Mouse (Mus musculus): Measurements from ENCODE around the gene Pex12. TPM values are rescaled to one million over a fixed set of nuclear protein-coding genes. Genes with fewer than 3 reads are reported as not detected.

The Pex12 gene
- polyA plus RNA-seq, 1 experiment from 2014 or later: 13.2 TPM

DNA sequence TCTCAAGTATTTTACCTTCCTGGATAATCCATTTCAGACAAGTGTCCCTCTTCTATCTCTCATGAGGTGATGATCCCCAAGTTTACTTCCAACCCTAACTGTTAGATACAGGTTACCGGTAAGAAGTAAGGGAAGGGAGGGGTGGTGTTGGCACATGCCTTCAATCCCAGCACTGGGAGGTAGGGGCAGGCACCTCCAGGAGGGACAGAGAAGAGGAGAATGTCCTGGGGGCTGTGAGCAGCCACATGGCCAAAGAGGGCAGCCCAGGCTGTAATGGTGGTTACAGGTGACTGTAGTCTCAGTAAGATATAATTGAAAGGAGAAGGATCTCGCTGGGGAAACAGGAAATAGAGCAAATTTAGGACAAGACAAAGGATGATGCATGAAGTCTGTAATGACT, 20.3 kb downstream of the Pex12 start:
- Histone ChIP-seq H3K4me3 (ENCODE audit: low read depth, low read length) (no peak overlapping the region), H3K27ac (replicated peaks; ENCODE audit: low read depth, low read length) (no peak overlapping the region), H3K27me3 (ENCODE audit: control insufficient read depth, insufficient read depth, low read length) (no peaks in the 10 kb centered on the region), H3K36me3 (ENCODE audit: control insufficient read depth, insufficient read depth, low read length) (no peaks in the 10 kb centered on the region), H3K9me3 (ENCODE audit: control insufficient read depth, low read length) (no peaks in the 10 kb centered on the region), H3K4me1 (ENCODE audit: control insufficient read depth, insufficient read depth, low read length) (no peaks in the 10 kb centered on the region), H3K4me2 (ENCODE audit: low read depth, severe bottlenecking) (no peak overlapping the region), H3K9ac (ENCODE audit: low read length) (no peak overlapping the region)
- DNase-seq (ENCODE audit: low spot score) (no peak), ATAC-seq (ENCODE audit: insufficient number of reproducible peaks, low FRiP score, low TSS enrichment, low read depth) (no peak)
- whole genome bisulfite sequencing: 50% methylated on average over 2 of the region's 2 CpGs

DNA sequence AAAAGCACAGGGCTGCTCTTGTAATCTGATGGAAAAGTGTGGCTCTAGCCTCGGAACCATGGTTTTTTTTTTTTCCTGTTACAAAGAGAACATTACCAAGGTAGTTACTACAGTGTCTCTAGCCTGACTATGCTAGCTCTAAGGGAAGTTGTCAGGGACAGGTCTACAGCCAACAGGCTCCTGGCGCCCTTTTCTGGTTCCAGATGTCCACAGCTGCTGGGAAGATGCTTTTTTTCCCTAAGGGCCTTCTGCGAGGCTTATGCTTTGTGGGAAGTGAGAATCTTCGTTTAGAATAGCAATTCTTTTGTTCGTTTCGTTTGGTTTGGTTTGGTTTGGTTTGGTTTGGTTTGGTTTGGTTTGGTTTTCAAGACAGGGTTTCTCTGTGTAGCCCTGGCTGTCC, 22.7 kb downstream of the Pex12 start:
- Histone ChIP-seq H3K27ac (replicated peaks; ENCODE audit: low read depth, low read length) (no peak overlapping the region), H3K27me3 (ENCODE audit: control insufficient read depth, insufficient read depth, low read length) (no peaks in the 10 kb centered on the region), H3K9ac (ENCODE audit: low read length) (no peak overlapping the region), H3K4me2 (ENCODE audit: low read depth, severe bottlenecking) (no peak overlapping the region), H3K36me3 (ENCODE audit: control insufficient read depth, insufficient read depth, low read length) (no peaks in the 10 kb centered on the region), H3K4me1 (ENCODE audit: control insufficient read depth, insufficient read depth, low read length) (no peaks in the 10 kb centered on the region), H3K9me3 (ENCODE audit: control insufficient read depth, low read length) (no peaks in the 10 kb centered on the region), H3K4me3 (ENCODE audit: low read depth, low read length) (no peak overlapping the region)
- 79% methylated on average over 6 of the region's 6 CpGs for WGBS
- ATAC-seq (ENCODE audit: insufficient number of reproducible peaks, low FRiP score, low TSS enrichment, low read depth) (no peak), DNase-seq (ENCODE audit: low spot score) (no peak)

DNA sequence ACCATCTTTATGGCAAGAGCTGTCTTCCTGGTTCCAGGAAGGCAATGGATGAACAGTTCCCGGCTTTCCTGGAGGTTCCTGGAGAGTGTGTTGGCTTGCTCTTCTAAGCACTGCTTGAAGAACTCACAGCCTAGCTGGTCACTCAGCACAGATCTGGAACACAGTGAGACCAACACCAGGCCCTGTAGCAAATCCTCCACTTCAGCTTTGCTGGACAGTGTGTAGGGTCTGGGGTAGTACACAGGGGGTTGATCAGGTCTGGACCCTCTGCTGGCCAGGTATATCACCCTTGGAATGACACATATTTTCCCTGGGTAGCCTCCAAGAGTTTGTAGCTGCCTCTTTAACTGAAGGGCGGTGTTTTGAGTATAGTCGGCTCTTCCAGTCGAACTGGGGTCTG, 23.4 kb downstream of the Pex12 start:
- Histone ChIP-seq H3K36me3 (ENCODE audit: control insufficient read depth, insufficient read depth, low read length) (no peaks in the 10 kb centered on the region), H3K4me3 (ENCODE audit: low read depth, low read length) (no peak overlapping the region), H3K9me3 (ENCODE audit: control insufficient read depth, low read length) (no peaks in the 10 kb centered on the region), H3K27me3 (ENCODE audit: control insufficient read depth, insufficient read depth, low read length) (no peaks in the 10 kb centered on the region), H3K27ac (replicated peaks; ENCODE audit: low read depth, low read length) (no peak overlapping the region), H3K9ac (ENCODE audit: low read length) (no peak overlapping the region), H3K4me2 (ENCODE audit: low read depth, severe bottlenecking) (no peak overlapping the region), H3K4me1 (ENCODE audit: control insufficient read depth, insufficient read depth, low read length) (no peaks in the 10 kb centered on the region)
- 79% methylated on average over 4 of the region's 4 CpGs for WGBS
- DNase-seq (ENCODE audit: low spot score) (no peak), ATAC-seq (ENCODE audit: insufficient number of reproducible peaks, low FRiP score, low TSS enrichment, low read depth) (no peak)

DNA sequence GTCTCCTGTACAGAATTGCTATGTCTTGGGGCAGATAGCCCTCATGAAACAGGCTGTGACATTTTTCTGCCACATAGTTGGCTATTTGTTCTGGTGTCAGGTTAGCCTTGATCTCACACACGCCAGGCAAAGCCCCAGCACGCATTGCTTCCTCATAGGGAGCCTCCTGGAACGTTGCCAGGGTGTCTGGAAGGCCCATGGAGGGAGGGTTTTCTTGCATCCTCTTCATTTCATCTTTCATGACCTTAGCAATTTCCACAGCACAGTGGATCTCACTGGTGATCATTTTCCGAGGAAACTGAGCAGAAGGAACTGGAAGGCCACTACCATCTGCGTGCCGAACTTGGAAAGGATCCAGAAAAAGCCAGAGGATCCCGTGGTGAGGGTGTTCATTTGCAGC, 26.1 kb downstream of the Pex12 start:
- H3K27ac ChIP-seq (replicated peaks; ENCODE audit: low read depth, low read length): no peak overlapping the region
- H3K9me3 ChIP-seq (ENCODE audit: control insufficient read depth, low read length): no peaks in the 10 kb centered on the region
- no peak for DNase-seq (ENCODE audit: low spot score)
- no peak overlapping the region for H3K4me2 ChIP-seq (ENCODE audit: low read depth, severe bottlenecking)
- no peak overlapping the region for H3K4me3 ChIP-seq (ENCODE audit: low read depth, low read length)
- no peaks in the 10 kb centered on the region for H3K36me3 ChIP-seq (ENCODE audit: control insufficient read depth, insufficient read depth, low read length)
- H3K27me3 ChIP-seq (ENCODE audit: control insufficient read depth, insufficient read depth, low read length): no peaks in the 10 kb centered on the region
- ATAC-seq (ENCODE audit: insufficient number of reproducible peaks, low FRiP score, low TSS enrichment, low read depth): no peak
- 75% methylated on average over 7 of the region's 7 CpGs for WGBS
- H3K9ac ChIP-seq (ENCODE audit: low read length): no peak overlapping the region
- H3K4me1 ChIP-seq (ENCODE audit: control insufficient read depth, insufficient read depth, low read length): no peaks in the 10 kb centered on the region

DNA sequence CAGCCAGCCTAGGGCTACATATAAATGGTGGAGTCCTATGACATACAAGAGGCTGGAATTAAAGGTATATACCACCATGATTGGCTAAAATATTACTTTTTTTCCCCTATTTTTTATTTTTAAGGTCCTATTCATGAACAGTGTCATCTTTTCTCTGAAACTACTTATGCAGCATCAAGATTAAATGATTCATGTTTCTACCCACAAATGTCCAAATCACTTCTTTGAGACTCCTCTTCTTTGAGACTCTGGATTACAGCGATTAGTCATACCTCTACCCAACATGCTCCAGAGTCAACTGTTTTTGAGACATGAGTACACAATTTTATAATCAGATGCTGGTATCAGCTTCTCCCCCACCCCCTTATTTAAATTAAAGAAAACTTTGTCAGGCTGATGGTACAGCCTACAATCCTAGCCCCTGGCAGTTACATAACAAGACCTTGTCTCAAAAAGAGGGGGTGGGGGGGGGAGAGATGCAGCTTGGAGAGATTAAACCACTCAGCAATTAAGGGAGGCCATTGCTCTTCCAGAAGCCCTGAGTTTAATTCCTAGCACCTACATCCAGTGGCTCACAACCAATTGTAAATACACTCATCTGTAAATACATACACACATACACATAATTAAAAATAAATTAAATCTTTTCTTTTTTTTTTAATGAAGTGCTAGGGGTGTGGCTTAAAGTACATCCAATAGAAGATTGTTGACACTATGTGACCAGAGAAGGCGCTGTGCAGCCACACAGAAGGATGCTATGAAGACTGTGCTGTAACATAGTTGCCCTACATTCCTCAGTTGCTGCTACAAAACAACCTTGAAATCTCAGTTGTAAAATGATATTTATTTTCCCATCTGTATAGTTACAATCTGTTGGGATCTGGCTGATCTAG, 30.2 kb downstream of the Pex12 start:
- no peaks in the 10 kb centered on the region for H3K4me1 ChIP-seq (ENCODE audit: control insufficient read depth, insufficient read depth, low read length)
- ATAC-seq (ENCODE audit: insufficient number of reproducible peaks, low FRiP score, low TSS enrichment, low read depth) (no peak; the same call in 1 of the 2 replicates), DNase-seq (ENCODE audit: low spot score) (no peak)
- 12% methylated on average over 2 of the region's 2 CpGs for WGBS
- H3K9me3 ChIP-seq (ENCODE audit: control insufficient read depth, low read length): no peaks in the 10 kb centered on the region
- no peak overlapping the region for H3K9ac ChIP-seq (ENCODE audit: low read length)
- H3K4me3 ChIP-seq (ENCODE audit: low read depth, low read length): no peak overlapping the region
- no peak overlapping the region for H3K4me2 ChIP-seq (ENCODE audit: low read depth, severe bottlenecking)
- no peaks in the 10 kb centered on the region for H3K36me3 ChIP-seq (ENCODE audit: control insufficient read depth, insufficient read depth, low read length)
- H3K27me3 ChIP-seq (ENCODE audit: control insufficient read depth, insufficient read depth, low read length): no peaks in the 10 kb centered on the region
- H3K27ac ChIP-seq (replicated peaks; ENCODE audit: low read depth, low read length): no peak overlapping the region

DNA sequence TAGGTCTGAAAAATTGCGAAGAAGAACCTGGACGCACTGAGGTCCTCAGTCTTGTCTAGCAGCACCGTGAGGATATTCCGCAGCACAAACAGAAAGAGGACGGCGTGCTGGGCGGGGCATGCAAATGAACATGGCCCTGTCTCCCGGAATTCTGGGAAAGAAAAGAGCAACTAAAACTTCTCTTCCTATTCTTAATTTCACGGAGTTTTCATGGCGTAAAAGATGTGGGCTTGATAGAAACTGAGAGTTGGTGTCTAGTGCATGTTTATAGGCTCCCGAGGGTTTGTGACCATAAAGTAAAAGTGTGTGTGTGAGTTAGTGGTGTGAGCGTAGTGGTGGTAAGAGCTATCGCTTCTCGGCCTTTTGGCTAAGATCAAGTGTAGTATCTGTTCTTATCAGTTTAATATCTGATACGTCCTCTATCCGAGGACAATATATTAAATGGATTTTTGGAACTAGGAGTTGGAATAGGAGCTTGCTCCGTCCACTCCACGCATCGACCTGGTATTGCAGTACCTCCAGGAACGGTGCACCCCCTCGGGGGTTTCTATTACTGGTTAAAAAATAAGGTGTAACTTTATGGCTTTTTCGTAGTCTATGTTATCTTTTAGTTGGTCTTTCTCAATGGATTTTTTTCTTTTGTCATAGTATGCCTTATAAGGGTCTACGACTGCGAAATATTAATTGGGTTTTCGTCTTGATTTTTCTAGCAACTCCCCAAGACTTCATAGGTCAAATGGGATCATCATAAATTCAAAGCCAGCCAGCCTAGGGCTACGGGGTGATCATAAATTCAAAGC, 31.0 kb downstream of the Pex12 start:
- peak; percentile 83 for DNase-seq (ENCODE audit: low spot score)
- peak overlapping the region; percentile 64 for H3K9ac ChIP-seq (ENCODE audit: low read length)
- no peak overlapping the region for H3K27ac ChIP-seq (replicated peaks; ENCODE audit: low read depth, low read length)
- H3K4me3 ChIP-seq (ENCODE audit: low read depth, low read length): peak overlapping the region; percentile 47
- under 1% methylated on average over 26 of the region's 26 CpGs for WGBS
- H3K4me1 ChIP-seq (ENCODE audit: control insufficient read depth, insufficient read depth, low read length): no peaks in the 10 kb centered on the region
- ATAC-seq (ENCODE audit: insufficient number of reproducible peaks, low FRiP score, low TSS enrichment, low read depth): peak; percentile 92
- H3K36me3 ChIP-seq (ENCODE audit: control insufficient read depth, insufficient read depth, low read length): no peaks in the 10 kb centered on the region
- H3K4me2 ChIP-seq (ENCODE audit: low read depth, severe bottlenecking): peak overlapping the region; percentile 61
- no peaks in the 10 kb centered on the region for H3K9me3 ChIP-seq (ENCODE audit: control insufficient read depth, low read length)
- H3K27me3 ChIP-seq (ENCODE audit: control insufficient read depth, insufficient read depth, low read length): no peaks in the 10 kb centered on the region

DNA sequence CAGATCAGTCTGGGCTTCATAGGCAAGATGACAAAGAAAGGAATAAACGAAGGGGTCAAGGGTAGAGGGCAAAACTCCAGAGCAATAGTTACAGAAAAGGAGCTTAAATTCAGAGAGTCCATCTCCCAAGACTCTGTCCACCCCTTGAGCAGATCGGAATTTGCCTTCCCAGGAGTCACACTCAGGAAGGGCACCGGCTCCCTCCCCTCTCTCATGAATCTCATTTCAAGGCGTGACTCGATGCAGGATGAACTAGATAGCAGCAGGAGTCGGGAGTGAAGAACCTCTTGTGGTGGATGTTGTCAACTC, 31.6 kb downstream of the Pex12 start:
- H3K4me1 ChIP-seq (ENCODE audit: control insufficient read depth, insufficient read depth, low read length): no peaks in the 10 kb centered on the region
- H3K36me3 ChIP-seq (ENCODE audit: control insufficient read depth, insufficient read depth, low read length): no peaks in the 10 kb centered on the region
- H3K4me2 ChIP-seq (ENCODE audit: low read depth, severe bottlenecking): peak overlapping the region; percentile 61
- peak; percentile 36; the same call in 1 of the 2 replicates for ATAC-seq (ENCODE audit: insufficient number of reproducible peaks, low FRiP score, low TSS enrichment, low read depth)
- WGBS: 1% methylated on average over 6 of the region's 6 CpGs
- H3K4me3 ChIP-seq (ENCODE audit: low read depth, low read length): peak overlapping the region; percentile 47
- H3K27me3 ChIP-seq (ENCODE audit: control insufficient read depth, insufficient read depth, low read length): no peaks in the 10 kb centered on the region
- H3K9ac ChIP-seq (ENCODE audit: low read length): peak overlapping the region; percentile 64
- no peak overlapping the region for H3K27ac ChIP-seq (replicated peaks; ENCODE audit: low read depth, low read length)
- H3K9me3 ChIP-seq (ENCODE audit: control insufficient read depth, low read length): no peaks in the 10 kb centered on the region
- no peak for DNase-seq (ENCODE audit: low spot score)

DNA sequence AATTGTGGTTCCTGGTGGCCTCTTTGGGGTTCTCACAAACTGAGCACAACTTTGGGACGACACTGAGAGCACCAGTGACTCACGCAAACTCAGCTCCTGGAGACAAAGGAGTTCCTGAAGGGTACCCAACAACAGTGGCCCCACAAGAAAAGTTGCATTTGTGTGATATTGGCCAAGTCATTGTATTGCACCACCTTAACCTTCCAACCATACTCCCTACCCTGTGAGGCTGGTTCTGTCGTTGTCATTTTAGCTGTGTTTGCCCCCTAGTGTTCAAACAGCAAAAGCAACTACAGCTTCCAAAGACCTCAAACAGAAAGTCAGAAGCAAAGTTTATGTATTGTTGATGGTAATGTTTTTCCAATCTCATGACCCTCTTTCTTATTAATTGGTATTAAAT, 39.2 kb downstream of the Pex12 start:
- no peak for ATAC-seq (ENCODE audit: insufficient number of reproducible peaks, low FRiP score, low TSS enrichment, low read depth)
- WGBS: 53% methylated on average over 3 of the region's 3 CpGs

More for the DNA sequence above, 39.2 kb downstream of the Pex12 start:
- Histone ChIP-seq H3K27me3 (ENCODE audit: control insufficient read depth, insufficient read depth, low read length) (no peaks in the 10 kb centered on the region), H3K4me3 (ENCODE audit: low read depth, low read length) (no peak overlapping the region), H3K27ac (replicated peaks; ENCODE audit: low read depth, low read length) (no peak overlapping the region), H3K9me3 (ENCODE audit: control insufficient read depth, low read length) (no peaks in the 10 kb centered on the region), H3K9ac (ENCODE audit: low read length) (no peak overlapping the region), H3K4me1 (ENCODE audit: control insufficient read depth, insufficient read depth, low read length) (no peaks in the 10 kb centered on the region), H3K4me2 (ENCODE audit: low read depth, severe bottlenecking) (no peak overlapping the region), H3K36me3 (ENCODE audit: control insufficient read depth, insufficient read depth, low read length) (no peaks in the 10 kb centered on the region)
- no peak for DNase-seq (ENCODE audit: low spot score)

All from limb, embryonic 11.5 days (tissue).